Mouse (Mus musculus): ENCODE data around the gene Slc12a3. TPM values are rescaled to one million over a fixed set of nuclear protein-coding genes. Genes with fewer than 3 reads are reported as not detected.

Gene Slc12a3
- polyA plus RNA-seq, 1 experiment from 2014 or later = 0.14 TPM

DNA sequence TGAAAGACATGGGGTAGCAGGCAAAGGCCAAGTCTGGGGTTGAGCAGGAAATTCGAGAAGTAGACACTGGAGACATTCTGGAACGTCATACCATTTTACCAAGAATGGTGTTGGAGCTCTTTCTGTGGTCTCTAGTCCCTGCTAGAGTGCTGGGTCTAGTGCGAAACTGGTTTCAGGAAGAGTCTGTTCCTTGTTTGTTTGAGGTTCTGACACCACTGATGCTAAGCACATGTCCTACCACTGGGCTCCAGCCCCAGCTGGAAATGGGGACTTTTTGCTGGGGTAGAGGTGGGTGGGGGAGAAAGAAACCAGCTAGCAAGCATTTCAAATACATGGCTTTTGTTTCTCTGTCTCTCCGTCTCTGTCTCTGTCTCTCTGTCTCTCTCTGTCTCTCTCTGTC lies 48.0 kb downstream of the Slc12a3 start:
- Histone ChIP-seq H3K36me3 (no peaks in the 10 kb centered on the region), H3K9me3 (no peaks in the 10 kb centered on the region), H3K4me2 (no peak overlapping the region), H3K4me1 (peaks cover 21% of the 10 kb centered on the region), H3K4me3 (no peak overlapping the region), H3K27ac (peak overlapping the region; percentile 84), H3K9ac (no peak overlapping the region), H3K27me3 (no peaks in the 10 kb centered on the region; the same call in 1 of the 2 replicates)
- 86% methylated on average over 4 of the region's 4 CpGs for WGBS
- no peak for ATAC-seq (ENCODE audit: borderline replicate concordance, extremely low read depth, low FRiP score, low TSS enrichment)

GRCm38 (mm10) chr8:94377714-94378205 lies 48.8 kb downstream of the Slc12a3 start:
- Histone ChIP-seq H3K9me3 (no peaks in the 10 kb centered on the region), H3K27me3 (no peaks in the 10 kb centered on the region), H3K36me3 (no peaks in the 10 kb centered on the region), H3K4me1 (peaks cover 21% of the 10 kb centered on the region), H3K27ac (peak overlapping the region; percentile 84), H3K9ac (no peak overlapping the region; the same call in 1 of the 2 replicates), H3K4me3 (no peak overlapping the region), H3K4me2 (no peak overlapping the region; the same call in 1 of the 2 replicates)
- 30% methylated on average over 11 of the region's 11 CpGs for WGBS
- peak; percentile 90 for ATAC-seq (ENCODE audit: borderline replicate concordance, extremely low read depth, low FRiP score, low TSS enrichment)

GRCm38 (mm10) chr8:94378763-94379415 lies 49.9 kb downstream of the Slc12a3 start:
- Histone ChIP-seq H3K4me2 (no peak overlapping the region), H3K9ac (no peak overlapping the region), H3K36me3 (no peaks in the 10 kb centered on the region), H3K4me3 (no peak overlapping the region), H3K27me3 (no peaks in the 10 kb centered on the region), H3K9me3 (no peaks in the 10 kb centered on the region), H3K27ac (no peak overlapping the region), H3K4me1 (peaks cover 21% of the 10 kb centered on the region)
- 76% methylated on average over 15 of the region's 15 CpGs for WGBS
- ATAC-seq (ENCODE audit: borderline replicate concordance, extremely low read depth, low FRiP score, low TSS enrichment) = no peak

- Histone ChIP-seq H3K36me3 (no peaks in the 10 kb centered on the region), H3K4me1 (peaks cover 21% of the 10 kb centered on the region), H3K4me2 (no peak overlapping the region), H3K27ac (no peak overlapping the region), H3K4me3 (no peak overlapping the region), H3K27me3 (no peaks in the 10 kb centered on the region), H3K9ac (no peak overlapping the region), H3K9me3 (no peaks in the 10 kb centered on the region)
- no peak for ATAC-seq (ENCODE audit: borderline replicate concordance, extremely low read depth, low FRiP score, low TSS enrichment)
- 88% methylated on average over 9 of the region's 9 CpGs for WGBS
Observed at GRCm38 (mm10) chr8:94379686-94380085, 50.7 kb downstream of the Slc12a3 start.

- no peak overlapping the region for H3K27ac ChIP-seq
- 84% methylated on average over 7 of the region's 7 CpGs for WGBS
- H3K4me1 ChIP-seq = peaks cover 17% of the 10 kb centered on the region
- H3K27me3 ChIP-seq = no peaks in the 10 kb centered on the region
- H3K36me3 ChIP-seq = peaks cover under 1% of the 10 kb centered on the region; the same call in 1 of the 2 replicates
- ATAC-seq (ENCODE audit: borderline replicate concordance, extremely low read depth, low FRiP score, low TSS enrichment) = no peak
- H3K4me3 ChIP-seq = no peak overlapping the region
- H3K9me3 ChIP-seq = no peaks in the 10 kb centered on the region
- no peak overlapping the region for H3K9ac ChIP-seq
- no peak overlapping the region for H3K4me2 ChIP-seq
Observed at GRCm38 (mm10) chr8:94384166-94384565, 55.2 kb downstream of the Slc12a3 start.

- peak overlapping the region; percentile 77 for H3K27ac ChIP-seq
- peak overlapping the region; percentile 75 for H3K4me2 ChIP-seq
- H3K9ac ChIP-seq = peak overlapping the region; percentile 82
- peaks cover 15% of the 10 kb centered on the region for H3K36me3 ChIP-seq
- WGBS = 24% methylated on average over 20 of the region's 20 CpGs
- no peaks in the 10 kb centered on the region for H3K27me3 ChIP-seq
- no peaks in the 10 kb centered on the region for H3K9me3 ChIP-seq
- no peak for ATAC-seq (ENCODE audit: borderline replicate concordance, extremely low read depth, low FRiP score, low TSS enrichment)
- H3K4me3 ChIP-seq = peak overlapping the region; percentile 88
- H3K4me1 ChIP-seq = peaks cover 17% of the 10 kb centered on the region
Observed at GRCm38 (mm10) chr8:94385506-94386213, 56.7 kb downstream of the Slc12a3 start.

DNA sequence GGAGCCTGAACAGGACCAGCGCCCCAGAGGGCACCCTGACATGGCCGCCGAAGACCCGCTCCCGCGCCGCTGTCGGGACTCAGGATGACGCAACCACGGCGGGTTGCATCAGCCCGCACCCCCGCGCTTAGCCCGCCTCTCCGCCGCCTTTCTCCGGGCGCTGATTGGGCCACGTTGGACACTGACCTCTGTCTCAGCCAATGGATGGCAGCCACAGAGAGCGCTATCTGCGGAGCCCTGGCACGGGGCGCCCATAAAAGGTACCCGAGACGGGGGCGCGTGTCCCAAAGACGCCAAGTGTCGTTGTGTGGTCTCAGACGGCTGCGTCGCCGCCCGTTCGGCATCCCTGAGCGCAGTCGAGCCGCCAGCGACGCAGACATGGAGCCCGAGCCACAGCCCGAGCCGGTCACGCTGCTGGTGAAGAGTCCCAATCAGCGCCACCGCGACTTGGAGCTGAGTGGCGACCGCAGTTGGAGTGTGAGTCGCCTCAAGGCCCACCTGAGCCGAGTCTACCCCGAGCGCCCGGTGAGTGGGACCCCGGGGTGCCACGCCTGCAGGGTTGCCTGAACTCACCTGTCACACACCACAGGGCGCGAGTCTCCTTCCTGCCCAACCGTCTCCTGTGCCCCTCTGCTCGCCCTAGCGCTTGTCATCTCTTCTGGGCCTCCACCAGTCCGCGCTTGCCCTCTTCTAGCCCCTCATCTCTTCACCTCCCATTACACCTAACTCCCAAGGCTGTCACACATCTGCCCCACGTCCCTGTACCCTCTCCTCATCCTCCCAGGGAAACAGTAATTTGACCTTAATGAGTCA lies 57.4 kb downstream of the Slc12a3 start, which contains the start of gene Herpud1:
Gene Herpud1 (plus strand): TSS at position 225 of the 813 bp plus-strand sequence.
- peak; percentile 98 for ATAC-seq (ENCODE audit: borderline replicate concordance, extremely low read depth, low FRiP score, low TSS enrichment)
- Histone ChIP-seq H3K36me3 (peaks cover 23% of the 10 kb centered on the region), H3K27ac (peak within 1 kb of the TSS; percentile 90), H3K9ac (peak within 1 kb of the TSS; percentile 91), H3K4me3 (peak within 1 kb of the TSS; percentile 88), H3K4me2 (peak within 1 kb of the TSS; percentile 75), H3K27me3 (no peaks in the 10 kb centered on the region), H3K4me1 (peaks cover 17% of the 10 kb centered on the region), H3K9me3 (no peaks in the 10 kb centered on the region)
- under 1% methylated on average over 64 of the region's 65 CpGs for WGBS

DNA sequence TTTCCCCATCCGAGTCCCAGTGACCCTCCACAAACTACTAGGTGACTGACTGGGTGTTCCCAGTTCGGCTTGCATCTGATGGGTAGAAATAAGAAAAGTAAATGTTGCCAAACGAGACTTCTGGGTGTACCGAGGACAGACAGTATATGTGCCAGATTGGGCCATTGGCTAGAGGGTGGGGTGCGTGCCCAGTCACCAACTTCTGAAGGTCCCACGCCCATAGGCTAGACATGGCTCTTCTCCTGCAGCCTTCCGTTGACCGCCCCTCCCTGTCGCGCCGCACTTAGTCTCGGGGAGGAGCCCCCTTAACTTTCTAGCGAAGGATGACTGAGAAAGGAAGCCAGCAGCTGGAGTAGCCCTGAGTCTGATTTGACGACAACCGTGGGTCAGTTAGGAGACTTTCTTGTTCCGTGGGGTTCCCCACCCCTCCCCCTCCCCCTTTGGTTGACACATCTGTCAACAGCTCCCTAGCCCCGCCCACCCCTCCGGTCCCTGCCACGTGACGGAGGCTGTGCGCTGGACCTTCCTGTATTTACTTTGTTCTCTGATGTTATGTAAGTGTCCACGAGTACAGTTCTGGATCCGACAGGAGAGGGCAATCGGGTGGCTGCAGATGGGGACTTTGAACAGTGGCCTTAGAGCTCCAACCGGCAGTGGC lies 58.2 kb downstream of the Slc12a3 start:
- Histone ChIP-seq H3K36me3 (peaks cover 30% of the 10 kb centered on the region), H3K27me3 (no peaks in the 10 kb centered on the region), H3K4me2 (peak overlapping the region; percentile 75), H3K9me3 (no peaks in the 10 kb centered on the region), H3K4me1 (peaks cover 17% of the 10 kb centered on the region), H3K4me3 (peak overlapping the region; percentile 88), H3K27ac (peak overlapping the region; percentile 90), H3K9ac (peak overlapping the region; percentile 91)
- WGBS = under 1% methylated on average over 25 of the region's 25 CpGs
- peak; percentile 68 for ATAC-seq (ENCODE audit: borderline replicate concordance, extremely low read depth, low FRiP score, low TSS enrichment)

- H3K4me1 ChIP-seq = peaks cover 17% of the 10 kb centered on the region
- H3K4me2 ChIP-seq = peak overlapping the region; percentile 75
- H3K9ac ChIP-seq = peak overlapping the region; percentile 91
- no peaks in the 10 kb centered on the region for H3K27me3 ChIP-seq
- peak overlapping the region; percentile 88 for H3K4me3 ChIP-seq
- no peaks in the 10 kb centered on the region for H3K9me3 ChIP-seq
- no peak for ATAC-seq (ENCODE audit: borderline replicate concordance, extremely low read depth, low FRiP score, low TSS enrichment)
- 18% methylated on average over 6 of the region's 6 CpGs for WGBS
- H3K36me3 ChIP-seq = peaks cover 37% of the 10 kb centered on the region
- H3K27ac ChIP-seq = peak overlapping the region; percentile 90
Observed at GRCm38 (mm10) chr8:94387785-94388184, 58.8 kb downstream of the Slc12a3 start.

- H3K4me3 ChIP-seq = no peak overlapping the region
- no peak for ATAC-seq (ENCODE audit: borderline replicate concordance, extremely low read depth, low FRiP score, low TSS enrichment)
- H3K36me3 ChIP-seq = peaks cover 52% of the 10 kb centered on the region
- H3K4me2 ChIP-seq = no peak overlapping the region
- H3K9me3 ChIP-seq = no peaks in the 10 kb centered on the region
- WGBS = 87% methylated on average over 6 of the region's 6 CpGs
- no peak overlapping the region for H3K27ac ChIP-seq
- H3K9ac ChIP-seq = no peak overlapping the region
- H3K4me1 ChIP-seq = peaks cover 17% of the 10 kb centered on the region
- H3K27me3 ChIP-seq = no peaks in the 10 kb centered on the region
Observed at GRCm38 (mm10) chr8:94389531-94389930, 60.5 kb downstream of the Slc12a3 start.

DNA sequence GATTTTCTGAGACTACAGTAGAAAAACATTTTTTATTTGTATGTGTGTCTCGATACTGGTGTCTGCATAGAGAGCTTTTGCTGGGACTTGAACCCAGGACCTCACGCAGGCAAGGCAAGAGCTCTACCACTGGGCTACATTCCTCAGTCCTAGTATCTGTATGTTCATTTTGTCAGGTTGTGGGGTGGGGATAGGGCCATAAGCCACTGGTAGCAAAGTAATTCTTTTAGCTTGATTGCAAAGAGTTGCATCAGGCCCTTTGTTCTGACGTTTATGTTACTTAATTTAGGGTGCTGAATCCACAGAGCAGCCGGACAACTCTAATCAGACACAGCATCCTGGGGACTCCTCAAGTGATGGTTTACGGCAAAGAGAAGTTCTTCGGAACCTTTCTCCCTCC lies 61.4 kb downstream of the Slc12a3 start:
- Histone ChIP-seq H3K27ac (no peak overlapping the region), H3K9me3 (no peaks in the 10 kb centered on the region), H3K9ac (no peak overlapping the region), H3K4me3 (no peak overlapping the region), H3K36me3 (peaks cover 61% of the 10 kb centered on the region), H3K27me3 (no peaks in the 10 kb centered on the region), H3K4me1 (peaks cover 17% of the 10 kb centered on the region), H3K4me2 (no peak overlapping the region)
- 94% methylated on average over 6 of the region's 6 CpGs for WGBS
- no peak for ATAC-seq (ENCODE audit: borderline replicate concordance, extremely low read depth, low FRiP score, low TSS enrichment)
